Mouse (Mus musculus) naive thymus-derived CD4-positive, alpha-beta T cell, adult 2 months (primary cell): Measurements from ENCODE around the gene Rbm4b.

Source experiments
- DNase-seq: peaks from one replicate; pipeline ENCODE4 v3.0.0-alpha.2; 2011; ENCODE audit warnings: low read depth

The Rbm4b gene

DNA sequence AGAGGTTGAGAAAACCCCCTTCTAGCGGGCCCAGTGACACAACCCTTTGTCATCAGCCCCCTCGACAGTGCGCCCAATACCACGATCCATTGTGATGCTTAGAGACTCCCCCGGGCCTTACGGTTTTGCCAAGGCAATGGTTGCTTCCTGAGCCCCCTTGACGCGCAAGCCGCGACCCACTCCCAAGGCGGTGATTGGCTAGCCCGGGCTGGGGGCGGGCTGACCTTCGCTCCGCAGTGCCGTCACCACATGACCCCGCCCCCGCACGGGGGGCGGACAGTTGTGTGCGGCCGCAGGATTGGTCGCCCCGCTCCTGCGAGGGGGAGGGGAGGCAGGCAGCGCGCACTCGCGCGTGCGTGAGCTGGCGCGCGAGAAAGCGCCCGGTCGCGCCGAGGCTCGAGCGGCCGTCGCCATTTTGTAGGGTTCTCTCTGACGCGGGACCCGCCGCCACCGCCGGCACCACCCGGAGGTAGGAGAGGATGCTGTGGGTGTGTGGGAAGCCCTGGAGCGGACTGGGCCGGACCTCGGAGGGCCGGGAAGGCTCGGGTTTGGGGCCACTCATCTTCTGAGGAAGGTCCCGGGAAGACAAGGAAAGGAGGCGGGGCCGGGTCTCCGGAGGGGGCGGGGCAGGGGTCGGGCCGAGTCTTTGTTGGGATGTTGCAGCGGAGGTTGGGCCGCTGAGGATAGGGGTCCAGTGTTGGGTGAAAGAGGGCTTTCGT is at the start of gene Rbm4b:
Gene Rbm4b, plus strand, starts transcription at position 305 of the 719 bp plus-strand sequence.
- DNase-seq: peak; percentile 99

DNA sequence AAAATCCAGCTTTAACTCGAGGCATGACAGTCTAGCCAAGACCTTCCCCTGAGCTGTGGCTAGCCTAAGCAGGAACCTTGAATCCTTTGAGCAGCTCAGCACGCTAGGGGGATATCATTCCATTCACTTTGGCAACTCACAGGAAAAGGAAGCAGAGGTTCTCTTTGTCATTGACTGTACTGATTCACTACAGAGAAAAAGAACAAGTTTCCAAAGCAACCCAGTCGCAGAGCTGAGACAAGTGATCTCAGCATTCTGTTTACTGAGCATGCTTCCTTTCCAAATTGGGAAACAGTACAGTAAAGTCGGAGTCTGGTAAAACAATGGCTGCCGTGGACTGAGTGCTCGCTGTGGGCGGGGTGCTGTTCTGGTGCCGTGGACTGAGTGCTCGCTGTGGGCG is 47.5 kb upstream of the Rbm4b start:
- no peak for DNase-seq

DNA sequence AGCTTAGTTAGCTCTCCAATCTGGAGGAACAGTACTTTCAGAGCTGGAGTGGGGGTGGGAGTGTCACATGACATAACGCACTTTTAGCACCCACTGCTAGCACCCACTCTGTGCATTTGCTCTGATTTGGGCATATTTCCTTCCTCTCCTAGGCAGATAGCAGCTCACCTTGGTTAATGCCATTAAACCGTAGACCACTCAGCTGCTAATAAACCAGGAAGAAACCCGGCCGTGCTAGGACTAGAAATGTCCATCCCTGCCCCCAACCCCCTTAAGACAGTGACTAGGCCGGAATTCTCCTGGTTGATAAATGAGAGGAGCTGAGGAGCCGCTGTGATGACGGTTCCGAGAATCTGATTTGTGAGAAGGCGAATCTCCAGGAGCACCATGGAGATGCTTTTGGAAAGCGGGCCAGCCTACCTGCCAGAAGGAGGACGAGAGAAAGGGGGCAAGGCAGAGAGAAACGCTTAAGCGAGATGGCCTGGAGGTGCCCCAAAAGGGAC is 45.1 kb upstream of the Rbm4b start, which contains the start of gene Sptbn2:
Gene Sptbn2, plus strand, starts transcription at position 70 of the 503 bp plus-strand sequence.
- DNase-seq: no peak

DNA sequence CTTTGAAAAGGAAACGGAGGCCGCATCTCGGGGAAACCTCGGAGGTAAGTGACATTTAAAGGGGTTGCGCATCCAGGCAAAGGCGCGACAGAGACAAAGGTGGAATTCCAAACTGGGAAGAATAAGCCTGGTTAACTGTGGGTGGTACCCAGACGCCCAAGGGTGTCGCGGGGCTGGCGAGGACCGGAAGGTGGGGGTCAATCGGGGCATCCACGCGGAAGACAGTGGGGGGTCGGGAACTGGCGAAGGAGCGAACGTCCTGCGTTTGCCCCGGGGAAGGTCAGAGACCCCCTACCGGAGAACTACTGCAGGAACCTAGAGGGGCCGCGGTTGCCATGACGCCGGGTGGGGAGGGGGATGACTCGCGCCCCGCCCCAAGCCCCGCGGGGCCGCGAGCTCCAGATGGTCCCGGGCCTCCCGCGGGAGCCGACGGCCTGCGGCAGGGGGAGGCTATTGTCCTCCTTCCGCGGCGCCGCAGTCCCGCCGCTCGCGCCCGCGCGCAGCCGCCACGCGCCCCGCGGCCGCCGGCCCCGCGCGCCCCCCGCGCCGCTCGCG is 44.6 kb upstream of the Rbm4b start:
- no peak for DNase-seq

DNA sequence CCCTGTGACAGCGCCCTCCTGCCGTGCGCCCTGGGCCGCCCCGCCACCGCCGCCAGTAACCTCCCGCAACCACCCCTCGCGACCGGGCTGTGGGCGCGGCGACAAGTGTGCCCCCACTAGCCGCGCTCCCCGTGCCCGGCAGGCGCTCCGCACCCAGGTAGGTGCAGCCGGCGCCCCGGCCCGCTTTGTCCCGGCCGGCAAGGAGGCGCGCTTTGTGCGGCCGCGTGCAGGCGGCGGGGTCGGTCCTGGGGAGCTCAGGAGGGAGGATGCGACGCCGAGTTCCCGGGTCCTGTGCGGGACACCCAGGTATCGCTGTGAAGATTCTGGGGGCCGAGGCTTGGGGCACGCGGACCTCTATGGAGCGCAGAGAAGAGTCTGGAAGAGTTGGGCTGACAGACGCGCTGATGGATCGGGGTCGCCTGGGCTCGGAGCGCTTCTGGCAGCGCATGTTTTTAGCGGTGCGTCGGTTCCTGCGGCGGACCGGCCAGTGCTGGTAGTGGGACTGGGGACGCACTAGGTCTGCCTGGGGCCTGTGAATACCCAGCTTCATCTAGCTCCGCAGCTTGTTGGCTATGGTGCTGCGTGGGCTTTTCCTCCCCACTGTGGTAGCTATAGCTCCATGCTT is 44.0 kb upstream of the Rbm4b start:
- DNase-seq: no peak

DNA sequence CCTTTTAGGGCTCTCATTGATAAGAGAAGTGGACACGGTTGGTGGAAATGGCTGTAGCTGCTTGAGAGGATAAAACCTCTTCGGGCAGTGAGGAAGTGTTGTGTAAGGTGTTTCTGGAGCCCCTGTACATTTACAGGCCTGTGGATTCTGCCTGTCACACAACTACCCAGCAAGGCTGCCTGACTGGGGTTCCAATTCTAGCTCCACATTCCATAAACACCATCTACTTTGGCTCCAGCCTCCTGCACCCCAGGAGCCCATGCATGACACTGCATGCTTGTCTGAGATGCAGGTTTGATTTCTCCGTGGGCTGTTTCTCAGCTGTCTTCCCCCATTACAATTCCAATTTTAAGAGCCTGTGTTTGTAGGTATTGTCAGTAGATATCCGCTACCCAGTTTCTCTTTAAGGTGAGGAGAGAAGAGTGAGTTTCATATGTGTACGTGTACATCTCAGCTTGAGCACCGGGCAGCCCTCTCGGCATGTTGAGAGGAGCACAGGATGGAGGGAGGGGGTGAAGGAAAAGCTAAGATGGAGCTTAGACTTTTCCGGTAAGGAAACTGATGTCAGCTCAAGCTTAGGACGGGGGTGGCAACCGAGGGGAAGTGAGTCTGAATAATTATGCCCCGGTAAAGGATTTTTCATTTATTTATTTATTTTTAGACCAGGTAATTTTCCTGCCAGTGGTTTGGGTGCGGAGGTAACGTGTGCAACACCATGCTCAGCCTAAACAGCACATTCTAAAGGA is 43.3 kb upstream of the Rbm4b start:
- DNase-seq: no peak

DNA sequence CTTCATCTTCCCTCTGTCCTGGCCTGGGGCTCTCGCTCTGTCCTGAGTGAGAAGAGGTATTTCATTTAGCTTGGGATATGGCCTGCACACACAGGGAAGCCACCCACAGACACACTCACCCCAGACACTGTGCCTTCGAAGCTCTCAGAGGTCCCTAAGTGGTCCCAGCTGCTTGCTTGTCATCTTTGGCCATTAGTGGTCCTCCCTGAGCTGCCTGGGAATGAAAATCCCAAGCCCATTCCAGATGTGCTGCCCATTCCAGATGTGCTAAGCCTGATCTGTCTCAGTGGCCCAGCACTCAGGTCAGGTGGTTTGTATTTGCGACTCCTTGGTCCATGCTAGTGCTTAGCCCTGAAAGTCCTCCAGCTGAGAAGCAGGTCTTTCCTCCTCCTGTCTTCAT is 42.4 kb upstream of the Rbm4b start:
- no peak for DNase-seq

DNA sequence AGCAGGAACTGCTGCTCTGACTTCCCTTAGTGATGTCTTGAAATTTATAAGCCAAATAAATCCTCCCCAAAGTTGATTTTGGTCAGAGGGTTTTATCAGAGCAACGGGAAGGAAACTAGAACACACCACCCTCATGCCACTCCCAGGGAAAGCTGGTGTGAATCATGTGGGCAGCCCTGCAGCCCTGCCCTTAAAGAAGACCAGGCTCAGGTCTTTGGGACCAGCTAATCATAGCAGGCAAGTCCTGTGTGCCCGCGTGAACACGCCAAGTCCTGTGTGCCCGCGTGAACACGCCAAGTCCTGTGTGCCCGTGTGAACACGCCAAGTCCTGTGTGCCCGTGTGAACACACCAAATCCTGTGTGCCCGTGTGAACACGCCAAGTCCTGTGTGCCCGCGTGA is 39.5 kb upstream of the Rbm4b start:
- no peak for DNase-seq

DNA sequence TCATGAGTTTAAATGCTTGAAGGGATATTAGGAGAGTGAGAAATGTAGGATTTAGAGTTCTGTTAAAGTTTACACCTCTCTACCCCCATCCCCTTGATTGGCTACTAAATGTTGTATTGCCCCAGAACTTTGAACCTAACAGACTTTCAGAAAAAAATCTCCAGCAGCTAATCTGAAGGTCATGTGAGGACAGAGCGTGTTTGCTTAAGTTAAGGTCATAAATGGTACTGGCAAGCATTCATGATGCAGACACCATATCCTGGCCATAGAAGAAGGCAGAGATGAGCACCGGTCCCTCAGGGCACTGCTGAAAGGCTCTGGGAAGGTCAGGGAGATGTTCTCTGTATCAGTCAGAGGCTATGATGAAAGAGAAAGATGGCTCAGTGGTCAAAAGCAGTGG is 39.0 kb upstream of the Rbm4b start:
- DNase-seq: no peak

DNA sequence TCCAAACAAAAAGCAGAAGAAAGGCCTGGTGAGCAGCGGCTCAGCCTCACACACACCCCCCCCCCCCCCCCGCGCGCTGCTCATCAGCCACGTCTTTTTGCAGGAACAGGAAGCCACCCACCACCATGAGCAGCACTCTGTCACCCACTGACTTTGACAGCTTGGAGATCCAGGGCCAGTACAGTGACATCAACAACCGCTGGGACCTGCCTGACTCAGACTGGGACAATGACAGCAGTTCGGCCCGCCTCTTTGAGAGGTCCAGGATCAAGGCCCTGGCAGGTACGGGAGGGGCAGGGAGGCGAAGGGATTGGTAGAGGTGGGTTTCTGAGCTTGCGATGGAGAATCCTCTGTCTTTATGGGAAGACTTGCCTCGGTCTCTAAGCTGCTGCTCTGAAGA is 37.6 kb upstream of the Rbm4b start:
- DNase-seq: peak; percentile 31

DNA sequence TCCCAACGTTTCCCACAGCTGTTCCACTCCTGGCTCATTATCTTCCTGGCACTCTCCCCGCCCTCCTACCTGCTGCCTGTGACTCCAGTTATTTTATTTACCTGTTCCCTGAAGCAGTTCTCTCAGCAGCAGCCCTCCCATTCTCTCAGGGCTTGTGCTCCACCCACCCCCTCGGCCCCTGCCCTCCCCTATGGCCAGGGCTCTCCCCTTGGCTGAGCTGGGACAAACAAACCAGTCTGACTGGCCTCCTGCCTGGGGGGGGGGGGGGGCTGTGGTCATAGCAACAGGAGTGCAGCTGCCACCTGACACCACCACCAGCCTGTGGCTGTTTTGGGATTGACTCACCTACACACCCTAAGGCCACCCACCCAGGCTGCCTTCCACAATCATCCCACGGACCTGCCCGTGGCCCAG is 36.9 kb upstream of the Rbm4b start:
- DNase-seq: no peak

DNA sequence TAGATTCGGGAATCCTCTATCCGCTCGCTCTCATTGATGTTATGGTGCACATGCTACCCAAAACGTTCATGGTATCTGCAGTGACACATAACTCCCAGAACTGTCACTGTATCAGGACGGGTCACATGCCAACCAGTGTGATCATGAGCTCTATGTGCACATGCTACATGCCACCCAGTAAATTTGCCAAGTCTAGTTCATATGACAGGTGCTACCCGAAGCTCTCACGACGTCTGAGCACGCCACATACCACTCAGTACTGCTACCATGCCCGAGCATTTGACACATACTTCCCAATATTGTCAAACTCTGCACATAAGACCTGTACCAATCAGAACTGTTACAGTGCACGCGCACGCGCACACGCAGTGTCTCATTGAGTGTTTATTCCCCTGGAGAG is 36.2 kb upstream of the Rbm4b start:
- DNase-seq: no peak

DNA sequence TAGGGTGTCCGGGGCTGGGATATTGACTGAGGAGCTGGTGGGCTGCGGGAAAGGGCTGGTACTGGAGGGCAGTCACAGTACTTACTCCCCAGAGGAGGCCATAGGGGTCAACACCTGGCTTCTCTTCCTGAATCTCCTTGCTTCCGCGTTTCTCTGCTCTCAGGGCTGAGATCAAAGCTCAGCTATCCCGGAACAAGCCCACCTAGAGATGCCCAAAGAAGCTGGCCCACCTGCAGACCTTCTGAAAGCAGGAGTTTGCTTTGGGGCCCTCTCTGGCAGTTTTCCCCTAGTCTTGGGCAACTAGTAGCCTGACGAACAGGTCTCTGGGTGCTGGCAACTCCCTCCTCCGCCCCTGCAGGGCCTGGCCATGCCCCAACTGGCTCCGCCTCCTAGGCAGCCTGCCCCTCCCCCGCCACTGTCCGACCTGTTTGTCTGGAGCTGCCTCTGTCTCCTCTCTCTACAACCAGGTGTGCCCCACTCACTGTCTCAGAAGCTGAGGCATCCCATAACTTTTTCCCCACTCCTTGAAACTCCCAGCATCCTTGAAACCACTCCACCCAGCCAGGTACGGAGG is 35.5 kb upstream of the Rbm4b start:
- DNase-seq: no peak

DNA sequence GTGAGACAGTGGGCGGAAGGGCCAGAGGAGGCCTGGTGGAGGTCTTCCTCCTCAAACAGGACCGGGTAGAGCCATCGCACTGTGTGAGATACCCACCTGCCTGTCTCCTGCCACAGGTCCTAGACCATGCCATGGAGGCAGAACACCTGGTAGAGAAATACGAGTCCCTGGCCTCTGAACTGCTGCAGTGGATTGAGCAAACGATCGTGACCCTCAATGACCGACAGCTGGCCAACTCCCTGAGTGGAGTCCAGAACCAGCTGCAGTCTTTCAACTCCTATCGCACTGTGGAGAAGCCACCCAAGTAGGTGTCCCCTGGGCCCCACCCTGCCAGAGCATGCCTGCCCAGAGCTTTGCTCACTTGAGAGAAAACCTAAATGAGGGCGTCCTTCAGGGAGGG is 27.1 kb upstream of the Rbm4b start:
- no peak for DNase-seq

DNA sequence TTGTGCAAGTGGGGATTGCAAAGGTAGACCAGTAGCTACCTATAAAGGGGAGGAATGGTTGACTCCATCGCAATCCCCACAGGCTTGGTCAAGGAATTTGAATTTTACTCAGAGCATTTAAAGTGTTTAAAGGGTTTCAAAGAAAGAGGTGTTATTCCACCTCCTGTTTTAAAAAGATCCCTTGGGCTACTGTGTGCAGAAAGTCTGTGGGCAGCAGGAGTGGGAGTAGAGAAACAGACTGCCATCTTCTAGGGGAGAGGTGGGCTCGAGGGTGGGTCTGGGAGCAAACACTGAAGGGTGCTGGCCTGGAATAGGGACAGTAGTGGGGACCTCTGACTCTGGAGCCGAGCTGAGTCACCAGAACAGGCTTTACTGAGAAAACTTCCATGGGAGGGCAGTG is 23.2 kb upstream of the Rbm4b start:
- no peak for DNase-seq

DNA sequence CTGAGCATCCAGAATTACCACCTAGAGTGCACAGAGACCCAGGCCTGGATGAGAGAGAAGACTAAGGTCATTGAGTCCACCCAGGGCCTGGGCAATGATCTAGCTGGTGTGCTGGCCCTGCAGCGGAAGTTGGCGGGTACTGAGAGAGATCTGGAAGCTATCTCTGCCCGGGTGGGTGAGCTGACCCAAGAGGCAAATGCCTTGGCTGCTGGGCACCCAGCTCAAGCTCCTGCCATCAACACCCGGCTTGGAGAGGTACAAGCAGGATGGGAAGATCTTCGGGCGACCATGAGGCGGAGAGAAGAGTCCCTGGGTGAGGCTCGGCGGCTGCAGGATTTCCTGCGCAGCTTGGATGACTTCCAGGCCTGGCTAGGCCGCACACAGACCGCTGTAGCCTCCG is 18.4 kb upstream of the Rbm4b start:
- no peak for DNase-seq

DNA sequence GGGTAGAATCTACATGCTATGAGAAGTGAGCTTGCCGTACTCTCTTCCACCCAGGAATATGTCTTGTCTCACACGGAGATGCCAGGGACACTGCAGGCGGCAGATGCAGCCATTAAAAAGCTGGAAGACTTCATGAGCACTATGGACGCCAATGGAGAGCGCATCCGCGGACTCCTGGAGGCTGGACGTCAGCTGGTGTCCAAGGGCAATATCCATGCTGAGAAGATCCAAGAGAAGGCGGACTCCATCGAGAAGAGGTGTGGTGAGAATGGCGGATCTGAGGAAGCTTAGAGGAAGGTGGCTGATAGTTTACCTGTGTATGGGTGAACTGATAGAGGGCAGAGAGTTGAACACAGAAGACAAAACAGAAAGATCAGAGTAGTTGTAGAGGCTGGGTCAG is 17.2 kb upstream of the Rbm4b start:
- DNase-seq: no peak

DNA sequence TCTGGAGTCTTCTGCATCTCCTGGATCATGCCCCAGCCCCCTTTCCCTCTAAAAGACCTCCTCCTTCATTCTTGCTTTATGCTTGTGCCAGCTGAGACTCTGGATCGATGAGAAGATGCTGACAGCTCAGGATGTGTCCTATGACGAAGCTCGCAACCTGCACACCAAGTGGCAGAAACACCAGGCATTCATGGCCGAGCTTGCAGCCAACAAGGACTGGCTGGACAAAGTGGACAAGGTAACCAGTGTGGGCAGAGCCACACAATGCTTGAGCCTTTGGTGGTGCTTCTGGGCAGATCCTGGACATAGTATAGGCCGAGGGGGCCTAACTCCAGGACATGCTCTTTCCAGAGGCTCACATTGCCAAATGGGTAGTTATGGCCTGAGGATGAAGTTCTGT is 16.5 kb upstream of the Rbm4b start:
- no peak for DNase-seq

DNA sequence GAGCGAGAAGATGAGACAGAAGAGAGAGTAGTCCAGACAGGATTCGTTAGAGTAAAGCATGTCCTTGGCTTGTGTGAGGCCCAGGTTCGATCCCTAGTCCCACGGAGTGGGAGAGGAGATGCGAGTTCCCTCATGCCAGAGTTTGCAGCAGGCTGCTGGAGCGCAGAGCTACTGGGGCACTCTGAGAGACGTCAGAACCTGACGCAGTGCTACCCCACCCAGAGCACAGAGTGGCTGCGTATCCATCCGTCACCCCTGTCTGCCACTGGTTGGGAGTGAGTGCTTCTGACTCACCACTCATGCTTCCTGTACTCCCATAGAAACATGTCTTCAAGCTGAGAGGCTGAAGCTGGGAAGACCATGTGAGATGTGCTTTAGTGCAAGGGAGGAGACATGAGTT is 14.8 kb upstream of the Rbm4b start:
- no peak for DNase-seq

DNA sequence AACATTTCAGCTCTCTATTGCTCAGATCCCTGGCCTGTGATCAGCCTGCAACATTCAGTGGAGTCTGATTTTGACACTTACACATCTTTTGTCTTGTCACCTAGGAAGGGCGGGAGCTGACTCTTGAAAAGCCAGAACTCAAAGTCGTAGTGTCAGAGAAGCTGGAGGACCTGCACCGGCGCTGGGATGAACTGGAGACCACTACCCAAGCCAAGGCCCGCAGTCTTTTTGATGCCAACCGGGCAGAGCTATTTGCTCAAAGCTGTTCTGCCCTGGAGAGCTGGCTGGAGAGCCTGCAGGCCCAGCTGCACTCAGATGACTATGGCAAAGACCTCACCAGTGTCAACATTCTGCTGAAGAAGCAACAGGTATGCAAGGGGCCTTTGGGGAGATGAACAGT is 14.1 kb upstream of the Rbm4b start:
- no peak for DNase-seq

DNA sequence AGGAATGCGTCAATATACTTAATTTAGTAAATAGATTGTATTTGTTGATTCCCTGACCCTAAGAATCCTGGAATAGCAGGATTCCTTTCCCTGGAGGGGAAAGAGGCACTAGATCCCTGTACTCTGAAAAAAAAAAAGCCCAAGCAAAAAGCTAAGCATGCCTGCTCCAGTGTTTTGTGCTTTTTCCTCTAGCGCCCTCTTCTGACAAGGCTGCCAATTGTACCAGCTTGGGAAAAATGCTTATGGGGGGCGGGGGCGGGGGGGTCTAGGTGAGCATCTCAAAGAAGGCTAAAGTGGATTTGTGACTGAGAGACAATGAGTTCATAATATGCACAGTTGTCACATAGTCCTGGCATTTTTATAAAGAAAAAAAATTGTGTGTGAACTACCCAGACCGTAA is 12.8 kb upstream of the Rbm4b start:
- DNase-seq: peak; percentile 48

DNA sequence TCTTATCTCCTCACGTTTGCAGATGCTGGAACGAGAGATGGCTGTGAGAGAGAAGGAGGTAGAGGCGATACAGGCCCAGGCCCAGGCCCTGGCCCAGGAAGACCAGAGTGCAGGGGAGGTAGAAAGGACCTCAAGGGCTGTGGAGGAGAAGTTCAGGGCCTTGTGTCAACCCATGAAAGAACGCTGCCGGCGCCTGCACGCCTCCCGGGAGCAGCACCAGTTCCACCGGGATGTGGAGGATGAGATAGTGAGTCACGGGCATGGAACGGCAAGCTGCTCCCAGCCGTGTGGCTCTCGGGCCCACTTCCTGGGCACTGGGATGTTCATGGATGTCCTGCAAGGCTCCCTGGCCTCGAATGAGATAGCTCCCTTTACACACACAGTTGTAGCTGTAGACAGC is 12.3 kb upstream of the Rbm4b start:
- DNase-seq: no peak
